Mouse (Mus musculus) liver, postnatal 0 days (tissue): Measurements from ENCODE around the gene Lrsam1. TPM values are rescaled to one million over a fixed set of nuclear protein-coding genes. Genes with fewer than 3 reads are reported as not detected.

Source experiments
- ATAC-seq: fragments of 200-750 bp; cut with Nextera tagmentation; 2 replicates; pipeline ENCODE4 v1.8.0; 2017; ENCODE audit warnings: mild to moderate bottlenecking, moderate library complexity
- DNase-seq: peaks from one replicate; pipeline ENCODE4 v3.0.0-alpha.2; 2016
- H3K27ac ChIP-seq: fragments of 300-500 bp; sonication (generic); 2 replicates; pipeline ENCODE4 v1.5.1; 2014; ENCODE audit warnings: antibody characterized with exemption, moderate library complexity, mild to moderate bottlenecking, low read depth
- H3K27me3 ChIP-seq: fragments of 300-500 bp; sonication (generic); 2 replicates; pipeline ENCODE4 v1.6.1; 2014; ENCODE audit warnings: low read length, control low read depth, mixed read lengths; ENCODE audit not compliant: insufficient read depth
- H3K36me3 ChIP-seq: fragments of 300-500 bp; sonication (generic); replicated peaks from 2 replicates; pipeline ENCODE4 v1.6.1; 2014; ENCODE audit warnings: mild to moderate bottlenecking, control low read depth, low read length, moderate library complexity, mixed read lengths; ENCODE audit not compliant: insufficient read depth
- H3K4me1 ChIP-seq: fragments of 300-500 bp; sonication (generic); 2 replicates; pipeline ENCODE4 v1.6.1; 2014; ENCODE audit warnings: antibody characterized with exemption, mild to moderate bottlenecking, control low read depth; ENCODE audit not compliant: insufficient read depth
- H3K4me2 ChIP-seq: fragments of 300-500 bp; sonication (generic); 2 replicates; pipeline ENCODE4 v1.6.1; 2014; ENCODE audit warnings: low read depth, mild to moderate bottlenecking, low read length, moderate library complexity, mixed read lengths
- H3K4me3 ChIP-seq: fragments of 300-500 bp; sonication (generic); 2 replicates; pipeline ENCODE4 v1.5.1; 2014; ENCODE audit warnings: low read depth, low read length
- H3K9ac ChIP-seq: fragments of 300-500 bp; sonication (generic); replicated peaks from 2 replicates; pipeline ENCODE4 v1.6.1; 2014; ENCODE audit warnings: mild to moderate bottlenecking, moderate library complexity
- H3K9me3 ChIP-seq: fragments of 300-500 bp; sonication (generic); 2 replicates; pipeline ENCODE4 v1.6.1; 2016; ENCODE audit warnings: mild to moderate bottlenecking, control low read depth, low read length, mixed read lengths
- CTCF ChIP-seq: sonication (generic); IDR thresholded peaks from 2 replicates; pipeline ENCODE4 v1.5.1; 2016; ENCODE audit warnings: antibody characterized with exemption, low read depth
- EP300 ChIP-seq: IDR thresholded peaks from 2 replicates; pipeline ENCODE4 v1.6.1; 2016; ENCODE audit warnings: antibody characterized with exemption, low read depth, mild to moderate bottlenecking
- WGBS: fragments of 180-500 bp; shearing (Covaris S2); extraction: QIAGEN DNeasy Blood & Tissue Kit; methylation state at CpG from one replicate; pipeline ENCODE4 v1.1.7; 2014; ENCODE audit not compliant: insufficient replicate concordance; 5-methylcytosine and 5-hydroxymethylcytosine counted together
- polyA plus RNA-seq: library from polyadenylated mRNA; unstranded; fragments of >200 nt; fragmentation: Nextera tagmentation; extraction: Ambion mirVana; gene quantifications from 2 replicates; pipeline ENCODE4 v1.2.1, GENCODE M21; 2015

Lrsam1 gene
- polyA plus RNA-seq, 1 experiment from 2014 or later = 1.6 TPM

GRCm38 (mm10) chr2:32894097-32894496 lies 67.3 kb downstream of the Lrsam1 start:
- H3K4me2 ChIP-seq = no peak overlapping the region

DNA sequence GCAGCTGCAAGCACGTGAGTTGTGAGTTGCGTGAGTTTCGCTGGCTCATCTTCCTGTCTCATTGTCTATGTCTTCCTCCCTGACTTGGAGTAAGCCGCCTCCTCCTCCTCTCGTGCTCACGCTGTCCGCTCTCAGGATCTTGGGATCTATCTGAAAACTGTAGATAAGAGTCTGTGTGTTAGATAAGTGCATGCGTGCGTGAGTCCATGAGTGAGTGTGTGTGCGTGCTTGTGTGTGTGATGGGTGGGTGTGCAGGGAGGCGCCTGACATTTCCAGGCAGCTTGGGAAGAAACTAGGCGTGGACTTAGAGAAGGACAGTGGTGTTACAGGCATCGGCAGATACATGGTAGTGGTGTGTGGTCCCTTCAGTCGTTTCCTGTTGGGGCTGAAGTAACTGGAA lies 68.9 kb downstream of the Lrsam1 start:
- no peak overlapping the region for H3K4me3 ChIP-seq
- no peak overlapping the region for H3K4me2 ChIP-seq
- 54% methylated on average over 14 of the region's 14 CpGs for WGBS
- no peak overlapping the region for H3K9ac ChIP-seq
- no peak for ATAC-seq
- H3K9me3 ChIP-seq = no peaks in the 10 kb centered on the region
- H3K27me3 ChIP-seq = no peaks in the 10 kb centered on the region
- TF ChIP-seq CTCF = no peak
- no peak for TF ChIP-seq EP300
- no peak overlapping the region for H3K27ac ChIP-seq
- H3K36me3 ChIP-seq = no peaks in the 10 kb centered on the region
- no peak for DNase-seq
- H3K4me1 ChIP-seq = peaks cover 37% of the 10 kb centered on the region

More at GRCm38 (mm10) chr2:32894097-32894496, 67.3 kb downstream of the Lrsam1 start:
- peak overlapping the region; percentile 32; the same call in 1 of the 2 replicates for H3K27ac ChIP-seq
- 32% methylated on average over 2 of the region's 2 CpGs for WGBS
- no peak overlapping the region for H3K9ac ChIP-seq
- no peak overlapping the region for H3K4me3 ChIP-seq
- no peaks in the 10 kb centered on the region for H3K9me3 ChIP-seq
- no peak for TF ChIP-seq CTCF
- TF ChIP-seq EP300 = no peak
- no peak for ATAC-seq
- peaks cover 29% of the 10 kb centered on the region for H3K4me1 ChIP-seq
- H3K27me3 ChIP-seq = no peaks in the 10 kb centered on the region
- DNase-seq = no peak
- H3K36me3 ChIP-seq = no peaks in the 10 kb centered on the region

GRCm38 (mm10) chr2:32891278-32891677 lies 70.1 kb downstream of the Lrsam1 start:
- Histone ChIP-seq H3K36me3 (no peaks in the 10 kb centered on the region), H3K4me3 (no peak overlapping the region), H3K9me3 (no peaks in the 10 kb centered on the region), H3K4me2 (no peak overlapping the region), H3K27ac (no peak overlapping the region), H3K4me1 (peaks cover 33% of the 10 kb centered on the region), H3K9ac (no peak overlapping the region), H3K27me3 (no peaks in the 10 kb centered on the region)
- 48% methylated on average over 9 of the region's 9 CpGs for WGBS
- TF ChIP-seq EP300 (no peak), CTCF (no peak)
- DNase-seq = no peak
- ATAC-seq = no peak

- Histone ChIP-seq H3K9ac (no peak overlapping the region), H3K4me3 (no peak overlapping the region), H3K27me3 (no peaks in the 10 kb centered on the region), H3K27ac (no peak overlapping the region), H3K4me2 (no peak overlapping the region), H3K4me1 (peaks cover 24% of the 10 kb centered on the region), H3K36me3 (no peaks in the 10 kb centered on the region), H3K9me3 (no peaks in the 10 kb centered on the region)
- 46% methylated on average over 3 of the region's 3 CpGs for WGBS
- DNase-seq = no peak
- no peak for TF ChIP-seq CTCF
- no peak for TF ChIP-seq EP300
- ATAC-seq = no peak
Measured at GRCm38 (mm10) chr2:32890280-32890679, 71.1 kb downstream of the Lrsam1 start.

- H3K27me3 ChIP-seq = no peaks in the 10 kb centered on the region
- H3K4me3 ChIP-seq = no peak overlapping the region
- H3K4me2 ChIP-seq = no peak overlapping the region
- TF ChIP-seq CTCF (no peak), EP300 (no peak)
- peaks cover 28% of the 10 kb centered on the region for H3K4me1 ChIP-seq
- no peaks in the 10 kb centered on the region for H3K9me3 ChIP-seq
- H3K27ac ChIP-seq = no peak overlapping the region
- H3K9ac ChIP-seq = no peak overlapping the region
- 42% methylated on average over 3 of the region's 3 CpGs for WGBS
- no peak for ATAC-seq
- H3K36me3 ChIP-seq = no peaks in the 10 kb centered on the region
- DNase-seq = no peak
Measured at GRCm38 (mm10) chr2:32888551-32888950, 72.9 kb downstream of the Lrsam1 start.

- TF ChIP-seq EP300 (no peak), CTCF (no peak)
- ATAC-seq = no peak
- Histone ChIP-seq H3K9ac (no peak overlapping the region), H3K4me2 (no peak overlapping the region), H3K36me3 (no peaks in the 10 kb centered on the region), H3K27ac (no peak overlapping the region), H3K27me3 (no peaks in the 10 kb centered on the region), H3K4me1 (peaks cover 28% of the 10 kb centered on the region), H3K9me3 (no peaks in the 10 kb centered on the region), H3K4me3 (no peak overlapping the region)
- DNase-seq = no peak
- WGBS = 43% methylated on average over 9 of the region's 9 CpGs
Measured at GRCm38 (mm10) chr2:32888029-32888428, 73.4 kb downstream of the Lrsam1 start.

- no peak overlapping the region for H3K27ac ChIP-seq
- H3K4me1 ChIP-seq = peaks cover 46% of the 10 kb centered on the region
- no peak overlapping the region for H3K9ac ChIP-seq
- 22% methylated on average over 7 of the region's 7 CpGs for WGBS
- H3K4me3 ChIP-seq = no peak overlapping the region
- no peaks in the 10 kb centered on the region for H3K27me3 ChIP-seq
- no peaks in the 10 kb centered on the region for H3K9me3 ChIP-seq
- no peak for DNase-seq
- TF ChIP-seq CTCF = no peak
- no peak for TF ChIP-seq EP300
- no peak for ATAC-seq
- H3K4me2 ChIP-seq = no peak overlapping the region
- H3K36me3 ChIP-seq = no peaks in the 10 kb centered on the region
Measured at GRCm38 (mm10) chr2:32884745-32885144, 76.7 kb downstream of the Lrsam1 start.
